Mouse (Mus musculus): ENCODE results near the gene Trappc11. TPM values are rescaled to one million over a fixed set of nuclear protein-coding genes. Genes with fewer than 3 reads are reported as not detected.
"Not testable (repeated sequence)": the region's sequence is repeated elsewhere in the genome, so short reads cannot be mapped to it uniquely, and the experiment has no call there.

Trappc11 gene
- total RNA-seq, 2 experiments from 2014 or later = 34.0 to 42.8 TPM

DNA sequence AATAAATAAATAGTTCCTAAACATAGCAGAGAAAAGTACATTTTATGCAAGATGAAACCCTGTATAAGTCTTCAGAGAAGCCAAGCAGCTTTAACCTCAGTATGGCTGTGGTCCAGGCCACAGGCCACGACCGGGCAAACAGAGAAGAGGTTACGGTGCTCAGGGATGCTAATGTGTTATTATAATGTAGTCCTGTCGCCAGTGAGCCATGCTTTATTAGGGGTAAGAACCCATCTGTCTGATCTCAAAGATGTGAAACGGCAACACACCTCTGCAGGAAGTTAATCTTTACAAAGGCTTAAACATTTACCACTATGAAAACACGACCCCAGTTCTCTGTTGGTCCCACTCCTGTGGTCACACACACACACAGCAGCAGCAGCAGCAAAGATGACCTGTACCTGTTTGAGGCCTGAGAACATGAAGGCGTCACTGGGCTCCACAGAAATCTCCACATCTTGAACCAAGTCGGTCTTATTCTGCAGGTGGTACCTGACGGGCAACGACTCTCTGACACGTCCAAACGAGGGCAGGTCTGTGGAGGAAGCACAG is 38.6 kb downstream of the Trappc11 start:
- ATAC-seq (replicated peaks; ENCODE audit: low FRiP score, low TSS enrichment, poor library complexity, severe bottlenecking) = no peak

DNA sequence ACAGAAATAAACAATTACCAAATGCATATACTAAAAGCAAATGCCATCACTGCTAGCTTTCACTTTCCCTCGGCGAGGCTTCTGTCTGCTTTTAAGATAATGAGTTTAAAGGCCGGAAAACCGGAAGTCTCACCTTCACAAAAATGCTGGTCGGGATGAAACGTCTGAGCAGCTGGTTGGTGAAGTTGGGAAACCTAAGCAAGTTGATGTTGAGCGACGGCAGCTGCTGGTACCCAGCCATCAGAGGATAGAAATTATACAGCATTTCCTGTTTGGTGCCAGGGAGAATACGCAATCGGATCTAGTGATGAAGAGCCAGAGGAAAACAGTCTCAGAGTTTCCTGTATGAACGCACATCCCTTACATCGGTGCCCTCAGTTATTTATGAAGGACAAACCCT is 40.2 kb downstream of the Trappc11 start:
- ATAC-seq (replicated peaks; ENCODE audit: low FRiP score, low TSS enrichment, poor library complexity, severe bottlenecking) = no peak

DNA sequence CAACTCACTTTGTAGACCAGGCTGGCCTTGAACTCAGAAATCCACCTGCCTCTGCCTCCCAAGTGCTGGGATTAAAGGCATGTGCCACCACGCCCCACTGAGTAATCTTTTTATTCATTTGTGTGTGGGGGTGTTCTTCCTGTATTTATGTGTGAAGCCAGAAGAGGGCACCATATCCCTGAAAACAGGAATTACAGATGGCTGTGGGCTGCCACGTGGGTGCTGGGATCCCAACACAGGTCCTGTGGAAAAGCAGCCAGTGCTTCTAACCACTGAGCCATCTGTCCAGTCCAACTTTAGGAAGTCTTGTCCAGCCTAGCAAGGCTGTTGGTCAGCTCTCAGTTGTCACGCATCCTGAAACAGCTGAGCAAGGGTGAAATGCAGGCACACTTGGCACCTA is 46.0 kb downstream of the Trappc11 start:
- no peak for ATAC-seq (replicated peaks; ENCODE audit: low FRiP score, low TSS enrichment, poor library complexity, severe bottlenecking)

DNA sequence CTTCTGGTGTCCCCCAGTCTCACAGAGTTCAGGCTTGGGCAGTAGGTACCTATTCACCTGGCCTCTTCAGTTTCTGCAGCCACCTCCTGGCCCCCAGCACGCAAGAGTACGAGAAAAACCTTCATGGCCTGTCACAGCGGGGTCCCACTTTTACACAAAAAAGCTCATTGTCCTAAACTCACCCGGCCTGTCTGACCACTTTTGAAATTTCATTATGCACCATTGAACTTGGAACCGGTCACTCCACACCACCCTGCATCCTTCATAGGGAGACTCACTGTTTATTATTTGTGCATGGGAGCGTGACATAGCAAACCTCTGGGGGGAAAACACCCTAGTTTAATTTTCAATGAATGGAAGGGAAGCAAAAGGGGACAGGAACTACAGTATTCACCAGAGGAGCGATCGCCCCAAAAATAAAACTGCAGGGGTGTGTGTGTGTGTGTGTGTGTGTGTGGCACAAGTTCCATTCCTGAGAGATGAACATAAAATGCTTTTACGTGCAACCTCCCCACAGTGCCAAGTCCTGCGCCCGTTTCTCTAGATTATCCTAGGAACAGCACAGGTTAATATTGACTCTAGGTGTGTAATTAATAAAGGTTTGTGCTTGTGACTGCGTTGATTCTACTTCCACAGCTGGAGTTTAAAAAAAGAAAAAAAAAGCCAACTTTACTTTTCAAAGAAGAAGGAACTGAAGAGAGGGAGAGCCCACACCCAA is 50.8 kb downstream of the Trappc11 start:
- no peak for ATAC-seq (replicated peaks; ENCODE audit: low FRiP score, low TSS enrichment, poor library complexity, severe bottlenecking)

DNA sequence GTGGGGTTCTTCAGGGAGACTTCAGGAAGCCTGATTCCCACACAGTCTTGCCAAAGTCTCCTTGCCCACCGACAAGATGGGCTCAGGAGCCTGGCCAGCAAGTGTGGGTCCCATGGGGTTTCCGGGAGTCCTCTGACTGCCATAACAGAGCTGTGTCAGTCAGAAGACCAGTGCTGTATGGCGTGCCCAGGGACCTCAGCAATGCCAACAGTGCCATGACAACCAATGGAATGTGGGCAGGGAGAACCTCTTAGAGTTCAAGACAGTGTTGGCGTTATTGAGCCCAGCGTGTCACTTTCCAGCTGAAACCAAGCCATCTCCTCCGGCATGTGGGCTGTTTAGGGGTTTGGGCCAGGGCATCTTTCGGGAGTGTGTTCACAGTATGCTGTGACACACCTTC is 53.2 kb downstream of the Trappc11 start:
- ATAC-seq (replicated peaks; ENCODE audit: low FRiP score, low TSS enrichment, poor library complexity, severe bottlenecking) = no peak

DNA sequence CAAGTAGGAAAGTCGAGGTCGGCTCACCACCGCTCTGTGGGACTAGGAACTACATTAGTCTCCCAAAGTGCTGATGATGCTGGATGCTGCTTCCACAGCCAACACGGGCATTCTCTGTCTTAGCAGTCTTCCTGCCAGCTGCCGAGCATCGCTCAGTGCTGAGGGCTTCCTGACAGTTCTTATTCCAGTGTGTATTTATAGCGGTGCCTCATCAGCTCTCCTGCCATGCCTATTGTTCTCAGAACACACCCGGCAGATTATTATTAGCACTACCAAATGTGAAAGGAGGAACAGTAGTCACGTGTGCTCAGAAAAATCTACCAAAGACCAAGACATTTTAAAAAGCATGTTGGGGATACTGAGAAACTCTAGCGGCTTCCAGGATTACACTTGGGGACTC is 71.6 kb downstream of the Trappc11 start:
- ATAC-seq (replicated peaks; ENCODE audit: low FRiP score, low TSS enrichment, poor library complexity, severe bottlenecking) = no peak

DNA sequence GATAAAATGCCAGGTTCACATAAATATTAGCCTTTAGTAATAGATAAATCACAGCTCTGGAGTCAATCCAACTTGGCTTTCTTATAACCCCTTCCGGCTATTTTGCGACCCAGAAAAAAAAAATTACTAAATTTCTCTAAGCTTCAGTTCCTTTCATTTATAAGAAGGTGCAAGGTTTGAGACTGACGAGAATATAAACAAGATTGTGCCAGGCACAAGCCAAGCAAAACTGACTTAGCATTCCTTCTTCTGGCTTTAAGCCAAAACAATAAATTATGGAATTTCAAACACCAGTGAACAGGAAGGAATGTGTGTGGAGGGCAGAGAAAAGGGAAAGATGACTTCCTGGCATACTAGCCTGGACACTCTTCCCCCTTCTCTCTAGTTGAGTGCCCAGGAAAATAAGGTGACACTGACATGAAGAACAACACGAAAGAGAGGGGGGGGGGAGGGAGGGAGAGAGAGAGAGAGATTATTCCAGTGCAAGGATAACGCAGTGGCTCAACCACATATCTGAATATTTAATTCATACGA is 74.0 kb downstream of the Trappc11 start:
- no peak for ATAC-seq (replicated peaks; ENCODE audit: low FRiP score, low TSS enrichment, poor library complexity, severe bottlenecking)

DNA sequence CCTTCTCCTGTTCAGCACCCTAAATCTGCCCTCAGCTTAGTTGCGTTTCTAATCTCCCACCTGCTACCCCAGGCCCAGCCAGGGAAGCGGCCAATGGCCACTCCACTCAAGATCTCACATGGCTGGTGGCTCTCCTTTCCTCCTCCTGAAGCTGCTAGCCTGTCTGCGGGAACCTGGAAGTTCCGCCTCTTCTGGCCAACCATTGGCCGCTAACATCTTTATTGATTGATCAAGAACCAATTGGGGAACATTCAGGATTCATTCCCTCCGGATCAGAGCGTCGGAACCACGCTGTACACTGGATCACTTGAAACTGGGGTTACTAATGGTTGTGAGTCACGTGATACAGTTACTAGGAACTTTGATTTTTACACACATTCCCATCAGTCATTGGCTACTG is 74.7 kb downstream of the Trappc11 start:
- ATAC-seq (replicated peaks; ENCODE audit: low FRiP score, low TSS enrichment, poor library complexity, severe bottlenecking) = no peak

DNA sequence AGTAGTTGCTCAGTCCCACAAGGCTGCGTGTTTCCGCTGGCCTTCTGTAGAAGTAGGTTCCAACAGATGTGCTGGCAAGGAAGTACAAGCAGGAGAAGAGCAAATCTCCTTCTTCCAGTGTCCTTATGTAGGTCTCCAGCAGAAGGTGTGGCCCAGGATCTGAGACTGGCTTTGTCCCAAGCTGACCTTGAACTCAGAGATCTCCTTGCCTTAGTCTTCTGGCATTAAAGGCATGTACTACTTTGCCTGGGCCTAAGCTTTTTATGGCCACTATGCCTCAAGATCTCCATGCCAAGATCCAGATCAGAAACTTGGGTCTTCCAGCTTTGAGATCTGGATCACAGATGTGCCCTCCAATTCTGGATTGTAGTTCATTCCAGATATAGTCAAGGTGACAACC is 84.1 kb downstream of the Trappc11 start:
- ATAC-seq (replicated peaks; ENCODE audit: low FRiP score, low TSS enrichment, poor library complexity, severe bottlenecking) = not testable (repeated sequence)

DNA sequence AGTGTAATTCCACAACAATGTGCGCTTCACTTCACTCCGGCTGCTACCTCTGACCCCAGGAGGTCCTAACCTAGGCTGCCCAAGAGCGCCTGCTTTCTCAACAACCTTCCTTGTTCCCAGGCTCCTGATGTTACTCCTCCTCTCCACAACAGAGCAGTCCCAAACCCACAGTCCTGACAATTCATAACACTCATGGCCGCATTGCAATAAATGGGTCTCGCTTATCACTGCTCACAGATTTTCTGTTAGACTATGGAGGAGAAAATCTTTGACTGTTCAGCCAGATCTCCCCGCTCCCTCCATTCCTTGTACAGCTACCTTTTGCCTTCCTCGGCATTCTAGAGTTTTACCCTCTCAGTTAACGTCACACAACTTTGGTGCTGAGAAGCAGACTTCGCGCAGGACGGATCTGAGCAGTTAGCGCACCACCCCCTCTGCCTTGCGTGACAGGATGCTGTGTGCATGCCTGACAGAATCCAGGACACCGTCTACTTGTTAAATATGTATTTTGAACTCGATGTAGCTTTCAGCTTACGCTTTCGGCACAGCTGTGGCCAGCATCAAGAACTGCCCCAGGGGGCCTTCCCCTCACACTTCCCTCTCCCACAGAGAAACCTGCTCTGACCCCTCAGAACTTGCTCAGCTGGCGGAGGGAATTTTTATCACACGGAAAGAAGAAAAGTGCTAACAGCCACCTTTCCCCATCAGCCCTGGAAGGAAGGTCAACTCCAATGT is 86.8 kb downstream of the Trappc11 start, which contains the start of gene Stox2:
Stox2 (minus strand) TSS at position 51 of the 735 bp plus-strand sequence.
- no peak for ATAC-seq (replicated peaks; ENCODE audit: low FRiP score, low TSS enrichment, poor library complexity, severe bottlenecking)

Other genes starting within 250 kb of the Trappc11 start
- not detected in 2 replicates for gene Stox2, start 87.1 kb downstream of the Trappc11 start, total RNA-seq (2014; fragmentation: Nextera tagmentation)
- not detected in 2 replicates for gene Stox2, start 87.1 kb downstream of the Trappc11 start, total RNA-seq (2017)
- gene Rwdd4a, start 194 bp upstream of the Trappc11 start, total RNA-seq (2014; fragmentation: Nextera tagmentation) = 39.0 and 57.0 TPM in 2 replicates
- gene Rwdd4a, start 194 bp upstream of the Trappc11 start, total RNA-seq (2017) = 29.7 and 52.0 TPM in 2 replicates
- gene Ing2, start 142.1 kb upstream of the Trappc11 start, total RNA-seq (2014; fragmentation: Nextera tagmentation) = 30.6 and 54.4 TPM in 2 replicates
- gene Ing2, start 142.1 kb upstream of the Trappc11 start, total RNA-seq (2017) = 14.6 and 58.2 TPM in 2 replicates
- 11.8 and 12.6 TPM in 2 replicates for gene Cdkn2aip, start 180.5 kb upstream of the Trappc11 start, total RNA-seq (2014; fragmentation: Nextera tagmentation)
- 25.0 and 26.7 TPM in 2 replicates for gene Cdkn2aip, start 180.5 kb upstream of the Trappc11 start, total RNA-seq (2017)

Measured in megakaryocyte-erythroid progenitor cell, adult 5-6 weeks (primary cell).